Mouse (Mus musculus) forebrain, embryonic 10.5 days (tissue): ENCODE results near the gene Eml1. TPM values are rescaled to one million over a fixed set of nuclear protein-coding genes. Genes with fewer than 3 reads are reported as not detected.

ENCODE experiments used
- DNase-seq: peaks from one replicate; pipeline ENCODE4 v3.0.0-alpha.2; 2017; ENCODE audit warnings: low spot score; ENCODE audit errors: extremely low spot score
- H3K27ac ChIP-seq: fragments of 300-500 bp; sonication (generic); 2 replicates; pipeline ENCODE4 v1.5.1; 2016; ENCODE audit warnings: mild to moderate bottlenecking
- H3K27me3 ChIP-seq: fragments of 300-500 bp; sonication (generic); 2 replicates; pipeline ENCODE4 v1.6.1; 2016; ENCODE audit warnings: mild to moderate bottlenecking; ENCODE audit not compliant: poor library complexity, severe bottlenecking
- H3K36me3 ChIP-seq: fragments of 300-500 bp; sonication (generic); replicated peaks from 2 replicates; pipeline ENCODE4 v1.6.1; 2016; ENCODE audit warnings: mild to moderate bottlenecking, moderate library complexity
- H3K4me1 ChIP-seq: fragments of 300-500 bp; sonication (generic); 2 replicates; pipeline ENCODE4 v1.6.1; 2016
- H3K4me3 ChIP-seq: fragments of 300-500 bp; sonication (generic); 2 replicates; pipeline ENCODE4 v1.5.1; 2016; ENCODE audit warnings: mild to moderate bottlenecking, moderate library complexity
- H3K9me3 ChIP-seq: fragments of 300-500 bp; sonication (generic); 2 replicates; pipeline ENCODE4 v1.6.1; 2016; ENCODE audit warnings: mild to moderate bottlenecking, moderate library complexity
- WGBS: fragments of 180-500 bp; shearing (Covaris S2); methylation state at CpG from one replicate; pipeline ENCODE4 v1.1.7; 2016; 5-methylcytosine and 5-hydroxymethylcytosine counted together
- polyA plus RNA-seq: library from polyadenylated mRNA; unstranded; fragments of >200 nt; fragmentation: Nextera tagmentation; extraction: Ambion mirVana; gene quantifications from 2 replicates; pipeline ENCODE4 v1.2.1, GENCODE M21; 2016

Eml1 gene
- polyA plus RNA-seq, 1 experiment from 2014 or later = 95.1 TPM

- Histone ChIP-seq H3K9me3 (no peaks in the 10 kb centered on the region), H3K27me3 (no peaks in the 10 kb centered on the region), H3K36me3 (peaks cover 9% of the 10 kb centered on the region), H3K27ac (no peak overlapping the region), H3K4me1 (peaks cover 57% of the 10 kb centered on the region), H3K4me3 (no peak overlapping the region)
- WGBS = 84% methylated on average over 10 of the region's 10 CpGs
- DNase-seq = no peak
Measured at GRCm38 (mm10) chr12:108433498-108433897, 62.7 kb downstream of the Eml1 start.

- no peak for DNase-seq
- Histone ChIP-seq H3K27me3 (no peaks in the 10 kb centered on the region), H3K4me1 (peaks cover 52% of the 10 kb centered on the region), H3K36me3 (peaks cover 3% of the 10 kb centered on the region), H3K9me3 (no peaks in the 10 kb centered on the region), H3K4me3 (no peak overlapping the region), H3K27ac (peak overlapping the region; percentile 51; the same call in 1 of the 2 replicates)
- WGBS = 63% methylated on average over 12 of the region's 12 CpGs
Measured at GRCm38 (mm10) chr12:108435444-108436015, 64.8 kb downstream of the Eml1 start.

DNA sequence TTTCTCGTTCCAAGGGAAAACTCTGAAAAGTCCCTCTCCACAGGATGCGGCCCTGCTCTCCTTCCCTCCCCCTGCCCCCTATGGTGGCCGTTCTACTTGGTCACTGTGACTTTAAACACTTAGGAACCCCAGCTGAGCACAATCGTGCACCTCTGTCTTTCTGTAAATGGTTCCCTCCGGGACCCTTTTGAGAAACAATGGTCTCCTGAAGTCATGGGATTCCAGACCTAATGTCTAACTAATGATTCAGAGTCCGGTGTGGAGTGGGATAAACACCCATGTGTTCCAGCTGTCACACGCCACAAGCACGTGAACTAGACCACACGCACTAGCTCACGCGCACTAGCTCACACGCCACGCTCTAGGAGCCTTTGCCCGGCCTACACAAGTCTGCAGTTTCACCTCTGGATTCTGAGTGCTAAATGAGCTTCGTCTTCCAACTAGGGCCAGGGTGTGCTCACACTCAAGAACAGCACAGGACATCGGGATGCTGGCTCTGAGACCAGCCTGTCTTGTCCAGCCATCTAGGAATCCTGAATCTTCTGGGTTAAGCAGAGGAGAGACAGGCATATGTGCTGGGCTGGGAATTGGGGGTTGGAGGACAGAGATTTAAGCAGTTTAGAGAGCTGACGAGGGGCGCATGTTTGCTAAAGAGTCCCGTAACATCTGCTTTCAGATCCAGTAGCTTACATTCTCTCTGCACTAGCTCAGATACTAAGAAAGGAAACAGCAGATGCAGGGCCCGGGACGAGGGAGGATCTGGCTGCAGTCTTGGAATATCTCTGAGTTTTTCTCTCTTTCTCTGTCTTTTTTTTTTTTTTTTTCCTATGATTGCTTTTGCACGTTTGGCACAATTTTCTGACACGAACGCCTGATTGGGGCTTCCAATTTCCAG lies 65.5 kb downstream of the Eml1 start:
- DNase-seq = no peak

GRCm38 (mm10) chr12:108437446-108437845 lies 66.7 kb downstream of the Eml1 start:
- H3K4me1 ChIP-seq = peaks cover 37% of the 10 kb centered on the region
- WGBS = 90% methylated on average over 13 of the region's 13 CpGs
- no peak for DNase-seq
- no peaks in the 10 kb centered on the region for H3K9me3 ChIP-seq
- H3K4me3 ChIP-seq = no peak overlapping the region
- no peak overlapping the region for H3K27ac ChIP-seq
- H3K27me3 ChIP-seq = no peaks in the 10 kb centered on the region
- peaks cover 8% of the 10 kb centered on the region; the same call in 1 of the 2 replicates for H3K36me3 ChIP-seq

More for the DNA sequence above, 65.5 kb downstream of the Eml1 start:
- Histone ChIP-seq H3K27ac (peak overlapping the region; percentile 51; the same call in 1 of the 2 replicates), H3K36me3 (peaks cover 3% of the 10 kb centered on the region), H3K27me3 (no peaks in the 10 kb centered on the region), H3K4me3 (no peak overlapping the region), H3K9me3 (no peaks in the 10 kb centered on the region), H3K4me1 (peaks cover 44% of the 10 kb centered on the region)
- WGBS = 73% methylated on average over 24 of the region's 24 CpGs

DNA sequence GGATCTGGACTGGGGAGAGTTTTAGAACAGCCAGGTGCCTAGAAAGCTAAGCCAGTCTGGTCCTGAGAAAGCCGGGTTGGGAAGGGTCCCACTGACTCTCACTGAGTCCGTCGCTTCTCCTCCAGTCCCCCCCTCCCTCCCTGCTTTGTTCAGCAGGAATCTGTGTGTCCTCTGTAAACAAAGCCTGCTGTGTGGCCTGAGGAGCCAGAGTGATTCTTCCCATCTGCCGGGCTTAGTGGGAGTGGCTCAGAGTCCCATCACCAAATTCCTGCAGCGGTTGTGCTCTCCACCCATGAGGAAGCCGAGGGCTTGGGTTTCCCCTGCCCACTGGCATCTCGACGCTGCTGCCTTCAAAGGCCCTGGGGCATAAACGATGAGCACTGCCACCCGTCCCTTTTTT lies 72.5 kb downstream of the Eml1 start:
- 0 out of 2 replicates have a peak, but pooled peaks cover 5% of the 10 kb centered on the region for H3K36me3 ChIP-seq
- H3K27me3 ChIP-seq = no peaks in the 10 kb centered on the region
- peaks cover 38% of the 10 kb centered on the region for H3K4me1 ChIP-seq
- peak; percentile 33 for DNase-seq
- WGBS = 5% methylated on average over 10 of the region's 10 CpGs
- H3K27ac ChIP-seq = peak overlapping the region; percentile 72
- H3K9me3 ChIP-seq = no peaks in the 10 kb centered on the region
- peak overlapping the region; percentile 16; the same call in 1 of the 2 replicates for H3K4me3 ChIP-seq

GRCm38 (mm10) chr12:108443708-108444107 lies 73.0 kb downstream of the Eml1 start:
- DNase-seq = no peak
- H3K9me3 ChIP-seq = no peaks in the 10 kb centered on the region
- WGBS = 73% methylated on average over 5 of the region's 5 CpGs
- no peak overlapping the region for H3K4me3 ChIP-seq
- H3K27me3 ChIP-seq = no peaks in the 10 kb centered on the region
- 0 out of 2 replicates have a peak, but pooled peaks cover 5% of the 10 kb centered on the region for H3K36me3 ChIP-seq
- peak overlapping the region; percentile 72 for H3K27ac ChIP-seq
- H3K4me1 ChIP-seq = peaks cover 38% of the 10 kb centered on the region

GRCm38 (mm10) chr12:108444166-108445115 lies 73.7 kb downstream of the Eml1 start:
- no peak overlapping the region for H3K4me3 ChIP-seq
- WGBS = 71% methylated on average over 11 of the region's 11 CpGs

DNA sequence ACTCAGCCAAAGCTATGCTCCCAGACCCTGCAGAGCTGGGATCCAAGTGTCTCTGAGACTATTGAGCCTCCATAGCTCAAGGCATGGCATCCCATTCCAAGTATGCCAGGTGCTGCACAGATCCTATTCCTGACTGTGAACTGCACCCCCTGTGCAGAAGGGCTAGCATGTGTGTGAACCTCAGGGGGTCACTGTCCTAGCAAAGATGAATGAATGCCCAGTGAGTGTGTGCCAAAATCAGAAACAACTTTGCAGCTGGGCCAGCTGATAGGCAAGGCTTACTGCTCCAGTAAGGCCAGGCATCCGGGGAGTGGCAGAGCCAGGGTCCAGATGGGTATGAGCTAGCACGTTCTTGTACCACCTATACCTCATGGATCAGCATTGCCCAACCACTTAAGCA lies 76.0 kb downstream of the Eml1 start:
- peaks cover 39% of the 10 kb centered on the region for H3K4me1 ChIP-seq
- H3K36me3 ChIP-seq = 0 out of 2 replicates have a peak, but pooled peaks cover 5% of the 10 kb centered on the region
- H3K4me3 ChIP-seq = no peak overlapping the region
- H3K27me3 ChIP-seq = no peaks in the 10 kb centered on the region
- no peak overlapping the region for H3K27ac ChIP-seq
- 98% methylated on average over 2 of the region's 2 CpGs for WGBS
- no peaks in the 10 kb centered on the region for H3K9me3 ChIP-seq
- no peak for DNase-seq

More at GRCm38 (mm10) chr12:108444166-108445115, 73.7 kb downstream of the Eml1 start:
- H3K27ac ChIP-seq = peak overlapping the region; percentile 64
- no peaks in the 10 kb centered on the region for H3K27me3 ChIP-seq
- H3K9me3 ChIP-seq = no peaks in the 10 kb centered on the region
- H3K4me1 ChIP-seq = peaks cover 38% of the 10 kb centered on the region
- no peak for DNase-seq
- 0 out of 2 replicates have a peak, but pooled peaks cover 5% of the 10 kb centered on the region for H3K36me3 ChIP-seq

GRCm38 (mm10) chr12:108448396-108448795 lies 77.6 kb downstream of the Eml1 start:
- no peak overlapping the region for H3K4me3 ChIP-seq
- WGBS = 95% methylated on average over 7 of the region's 7 CpGs
- DNase-seq = no peak

DNA sequence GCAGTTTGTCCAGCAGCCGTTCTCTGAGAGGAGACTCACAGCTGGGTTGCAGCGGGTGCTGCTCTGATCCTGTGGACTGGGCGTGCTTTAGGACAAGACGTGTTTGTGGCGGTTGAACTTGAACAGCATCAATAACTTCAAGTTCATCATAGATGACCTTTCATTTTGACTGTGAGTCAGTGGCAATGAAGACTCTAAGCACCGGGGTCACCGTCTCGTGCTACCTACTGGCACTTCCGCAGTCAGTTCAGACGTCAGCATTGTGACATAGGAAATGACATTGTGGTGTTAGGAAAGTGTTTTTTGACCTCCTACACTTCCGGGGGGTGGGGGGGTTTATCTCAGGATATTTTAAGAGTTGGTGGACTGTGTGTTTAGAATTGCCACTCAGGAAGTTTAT lies 79.2 kb downstream of the Eml1 start:
- Histone ChIP-seq H3K27ac (no peak overlapping the region), H3K27me3 (no peaks in the 10 kb centered on the region), H3K4me3 (no peak overlapping the region), H3K36me3 (no peaks in the 10 kb centered on the region), H3K9me3 (no peaks in the 10 kb centered on the region), H3K4me1 (peaks cover 19% of the 10 kb centered on the region)
- 90% methylated on average over 11 of the region's 11 CpGs for WGBS
- no peak for DNase-seq

More at GRCm38 (mm10) chr12:108448396-108448795, 77.6 kb downstream of the Eml1 start:
- Histone ChIP-seq H3K36me3 (no peaks in the 10 kb centered on the region), H3K4me1 (peaks cover 34% of the 10 kb centered on the region), H3K27me3 (no peaks in the 10 kb centered on the region), H3K9me3 (no peaks in the 10 kb centered on the region), H3K27ac (no peak overlapping the region)

- no peaks in the 10 kb centered on the region for H3K36me3 ChIP-seq
- H3K27me3 ChIP-seq = no peaks in the 10 kb centered on the region
- no peak overlapping the region for H3K4me3 ChIP-seq
- 87% methylated on average over 5 of the region's 5 CpGs for WGBS
- DNase-seq = no peak
- H3K4me1 ChIP-seq = peaks cover 13% of the 10 kb centered on the region
- H3K9me3 ChIP-seq = no peaks in the 10 kb centered on the region
- H3K27ac ChIP-seq = no peak overlapping the region
Measured at GRCm38 (mm10) chr12:108450546-108450945, 79.8 kb downstream of the Eml1 start.
